Mouse (Mus musculus): Measurements from ENCODE around the gene Tmem266.

Gene Tmem266

DNA sequence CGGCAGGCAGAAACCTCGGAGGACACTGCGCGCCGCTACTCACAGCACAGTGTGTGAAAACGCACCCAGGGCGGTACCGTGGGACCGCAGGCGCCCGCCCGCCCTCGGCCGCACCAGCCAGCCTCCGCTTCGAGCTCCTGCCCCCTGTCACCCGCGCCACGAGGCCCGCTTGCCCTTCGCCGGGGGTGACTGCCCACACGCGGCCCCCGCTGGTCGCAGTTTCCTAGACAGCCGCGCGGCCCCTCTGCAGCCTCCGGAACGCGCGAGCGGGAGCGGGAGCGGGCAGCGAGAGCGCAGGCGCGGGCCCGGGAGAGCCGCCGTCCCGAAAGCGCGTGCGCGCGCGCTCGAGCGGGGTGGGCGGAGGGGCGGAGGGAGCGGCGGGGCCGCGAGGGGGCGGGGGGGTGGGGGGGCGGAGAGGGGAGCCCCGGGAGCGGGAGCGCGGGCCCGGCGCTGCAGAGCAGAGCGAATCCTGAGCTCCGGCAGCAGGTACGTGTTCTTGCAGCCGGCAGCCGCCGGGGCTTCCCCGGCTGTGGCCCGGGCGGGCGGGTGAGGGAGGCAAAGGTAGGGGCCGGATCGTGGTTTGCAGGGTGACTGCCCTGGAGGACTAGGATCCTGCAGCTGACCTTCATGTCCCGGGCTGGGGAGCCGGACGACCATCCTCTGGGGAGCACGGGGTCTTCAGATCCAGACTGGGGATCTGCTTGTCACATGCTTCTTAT is at the start of gene Tmem266, which contains the start of gene Nrg4:
TSS of gene Tmem266 (plus strand) at position 399 of the 719 bp plus-strand sequence.
TSS of gene Nrg4 (minus strand) at position 330 of the 719 bp plus-strand sequence.
- peak; percentile 73 to 78 for DNase-seq (ENCODE audit: low spot score in 2 of 2)

- DNase-seq (ENCODE audit: low spot score in 2 of 2): no peak
Observed at GRCm38 (mm10) chr9:55277562-55277961, 49.2 kb upstream of the Tmem266 start.

GRCm38 (mm10) chr9:55279114-55279825 is 47.4 kb upstream of the Tmem266 start:
- no peak for DNase-seq (ENCODE audit: low spot score in 2 of 2)

DNA sequence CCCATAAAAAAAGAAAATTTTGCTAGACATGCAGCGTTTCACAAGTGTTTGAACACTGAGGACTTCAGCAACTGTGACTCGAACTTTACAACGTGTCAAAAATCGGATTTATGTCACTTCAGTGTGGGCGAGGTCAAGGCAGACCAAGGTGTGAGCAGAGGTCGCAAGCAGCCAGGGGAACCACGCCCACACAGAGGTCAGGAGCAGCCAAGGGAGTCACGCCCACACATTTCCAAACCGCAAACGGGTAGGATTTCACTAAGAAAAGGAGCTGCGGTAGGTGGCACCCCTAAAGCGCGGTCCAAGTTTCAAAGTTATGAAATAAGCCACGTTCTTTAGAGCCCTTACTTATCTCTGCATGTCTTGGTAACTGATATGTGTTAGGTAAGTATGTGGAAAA is 43.2 kb upstream of the Tmem266 start:
- no peak for DNase-seq (ENCODE audit: low spot score in 2 of 2)

GRCm38 (mm10) chr9:55285197-55285596 is 41.5 kb upstream of the Tmem266 start:
- no peak for DNase-seq (ENCODE audit: low spot score in 2 of 2)

- DNase-seq (ENCODE audit: low spot score in 2 of 2): no peak
Observed at GRCm38 (mm10) chr9:55289475-55290198, 37.1 kb upstream of the Tmem266 start.

- DNase-seq (ENCODE audit: low spot score in 2 of 2): no peak
Observed at GRCm38 (mm10) chr9:55291966-55292365, 34.7 kb upstream of the Tmem266 start.

DNA sequence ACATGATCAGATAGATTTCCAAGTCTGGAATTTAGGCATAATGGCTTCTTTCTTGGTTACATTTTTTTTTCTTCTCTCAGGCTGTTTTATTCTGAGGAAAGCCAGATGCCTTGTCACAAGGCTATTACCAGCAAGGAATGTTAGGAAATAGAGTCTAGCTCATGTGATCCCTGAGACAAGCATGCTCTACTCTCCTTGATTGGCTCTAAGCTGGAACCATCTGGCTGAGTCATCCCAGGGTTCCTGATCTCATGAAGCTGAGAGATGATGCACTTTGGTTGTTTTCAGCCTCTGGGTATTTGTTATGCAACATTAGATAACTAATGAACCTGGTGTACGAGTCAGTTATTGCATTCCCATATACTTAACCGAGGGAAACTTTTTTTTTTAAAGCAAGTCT is 30.5 kb upstream of the Tmem266 start:
- DNase-seq (ENCODE audit: low spot score in 2 of 2): no peak

- no peak for DNase-seq (ENCODE audit: low spot score in 2 of 2)
Observed at GRCm38 (mm10) chr9:55307066-55307465, 19.6 kb upstream of the Tmem266 start.

DNA sequence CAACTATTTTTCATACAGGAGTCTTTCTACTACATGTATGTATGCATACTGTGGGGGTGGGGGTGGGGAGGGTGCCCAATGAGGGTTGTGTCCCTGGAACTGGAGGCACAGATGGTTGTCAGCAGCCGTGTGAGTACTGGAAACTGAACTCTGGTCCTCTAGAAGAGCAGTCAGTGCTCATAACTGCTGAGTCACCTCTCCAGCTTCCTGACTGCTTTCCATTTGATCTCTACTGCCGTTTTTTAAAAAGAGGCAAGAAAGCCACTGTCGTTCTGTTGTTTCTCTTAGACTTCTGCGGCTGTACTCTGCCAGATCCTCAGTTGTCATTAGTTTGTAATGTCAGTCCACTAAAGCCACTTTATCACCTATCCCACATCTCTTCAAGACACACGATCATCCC is 19.2 kb upstream of the Tmem266 start:
- no peak for DNase-seq (ENCODE audit: low spot score in 2 of 2)

GRCm38 (mm10) chr9:55308455-55308854 is 18.3 kb upstream of the Tmem266 start:
- no peak for DNase-seq (ENCODE audit: low spot score in 2 of 2)

- peak; percentile 78 to 85 for DNase-seq (ENCODE audit: low spot score in 2 of 2)
Observed at GRCm38 (mm10) chr9:55311560-55311959, 15.2 kb upstream of the Tmem266 start.

GRCm38 (mm10) chr9:55313619-55314261 is 13.0 kb upstream of the Tmem266 start:
- no peak for DNase-seq (ENCODE audit: low spot score in 2 of 2)

DNA sequence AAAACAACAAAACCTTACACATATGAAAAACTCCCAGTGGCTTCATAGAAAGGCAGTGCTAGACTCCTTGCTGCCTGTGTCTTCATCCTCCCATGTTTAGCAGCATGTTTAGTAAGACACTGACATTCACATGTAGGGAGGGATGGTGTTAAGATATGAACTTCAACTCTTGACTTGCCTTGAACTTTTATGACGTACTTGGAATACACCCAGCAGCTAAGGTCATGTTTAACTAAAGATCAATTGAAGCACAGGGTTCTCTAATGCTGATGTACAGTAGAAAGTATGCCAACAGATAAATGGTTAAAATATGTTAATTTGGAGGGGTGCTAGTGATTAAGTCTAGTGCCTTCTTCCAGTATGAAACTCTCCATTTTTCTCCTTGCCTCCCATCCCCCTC is 4.1 kb upstream of the Tmem266 start:
- no peak for DNase-seq (ENCODE audit: low spot score in 2 of 2)

DNA sequence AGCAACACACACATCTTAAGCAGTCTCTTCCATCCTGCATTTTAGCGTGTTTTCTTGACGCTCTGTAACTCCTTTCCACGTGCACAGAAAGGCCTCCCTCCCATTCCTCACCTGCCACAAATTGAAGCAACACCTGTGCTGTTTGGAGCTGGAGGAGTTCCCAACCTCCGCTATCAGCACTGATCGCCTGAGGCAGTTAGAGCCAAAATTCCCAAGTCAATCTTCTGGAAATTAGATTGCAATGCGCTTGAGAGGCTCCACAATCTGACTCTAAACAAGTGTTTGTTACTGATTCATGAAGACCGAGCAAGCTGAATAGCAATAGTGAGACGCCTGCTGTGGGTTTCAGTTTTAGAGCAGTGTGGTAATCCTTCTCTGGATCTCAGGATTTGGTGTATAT is 2.6 kb upstream of the Tmem266 start:
- no peak for DNase-seq (ENCODE audit: low spot score in 2 of 2)

- peak in 1 of 2 experiments; percentile 26 for DNase-seq (ENCODE audit: low spot score in 2 of 2)
Observed at GRCm38 (mm10) chr9:55324516-55324915, 2.2 kb upstream of the Tmem266 start.

- DNase-seq (ENCODE audit: low spot score in 2 of 2): no peak
Observed at GRCm38 (mm10) chr9:55325061-55325460, 1.7 kb upstream of the Tmem266 start.

- no peak for DNase-seq (ENCODE audit: low spot score in 2 of 2)
Observed at GRCm38 (mm10) chr9:55325564-55326514, 874 bp upstream of the Tmem266 start.

DNA sequence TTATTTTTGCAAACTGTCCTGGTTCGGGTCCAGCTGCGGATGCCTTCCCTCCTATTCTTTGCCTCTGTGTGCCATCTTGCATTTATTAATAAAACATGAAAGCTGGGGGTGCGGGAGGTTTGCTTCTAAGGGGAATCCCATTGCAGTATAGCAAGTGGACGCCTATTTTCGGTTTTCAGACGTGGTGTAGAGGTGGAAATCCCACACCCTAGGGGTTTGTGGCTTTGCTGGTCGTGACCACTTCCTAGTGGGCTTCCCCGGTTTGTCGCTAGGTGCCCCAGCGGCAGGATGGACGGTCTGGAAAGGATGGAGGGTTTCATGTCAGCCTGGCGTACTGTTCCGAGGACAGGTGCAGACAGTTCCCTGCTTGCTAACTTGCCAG is 512 bp downstream of the Tmem266 start:
- peak in 1 of 2 experiments; percentile 42 for DNase-seq (ENCODE audit: low spot score in 2 of 2)

DNA sequence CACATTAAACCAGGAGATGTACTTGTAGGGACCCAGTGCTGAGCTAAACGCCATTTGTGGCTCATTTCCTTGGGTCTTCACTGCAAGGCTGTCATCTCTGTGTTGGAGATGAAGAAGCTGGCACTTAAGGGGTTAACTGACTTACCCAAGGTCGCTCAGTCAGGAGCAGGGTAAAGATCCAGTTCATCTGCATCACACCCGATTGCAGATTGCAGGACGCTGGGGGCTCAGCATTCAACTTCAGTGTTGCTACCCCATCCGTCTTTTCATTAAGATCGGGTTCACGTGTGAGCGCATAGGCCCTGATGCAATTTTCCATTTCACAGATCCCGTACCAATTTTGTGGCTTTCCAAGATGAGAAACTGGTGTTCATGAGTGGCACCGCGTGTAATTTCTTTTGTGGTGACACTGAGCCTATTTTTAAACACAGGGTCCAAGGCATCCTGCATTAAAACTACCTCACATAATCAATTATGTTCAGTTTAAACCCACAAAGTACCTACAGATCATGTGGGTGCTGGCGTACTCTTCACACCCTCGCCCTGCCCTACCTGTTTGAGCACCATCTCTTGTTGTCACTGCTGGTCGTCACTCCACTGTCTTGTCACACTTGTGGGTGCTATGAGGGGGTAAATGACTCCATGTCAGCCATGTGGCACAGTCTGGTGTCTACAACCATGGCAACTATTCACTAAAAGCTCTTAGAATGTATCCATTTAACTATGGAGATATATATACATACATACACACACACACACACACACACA is 1.6 kb downstream of the Tmem266 start:
- DNase-seq (ENCODE audit: low spot score in 2 of 2): no peak

Measured in right cerebral cortex, adult 2 months (tissue).